Mouse (Mus musculus): ENCODE data around the gene Ppif. TPM values are rescaled to one million over a fixed set of nuclear protein-coding genes. Genes with fewer than 3 reads are reported as not detected.
A peak's percentile ranks its signal among the peaks of the same experiment; 100 is the strongest.

The Ppif gene
- polyA plus RNA-seq, 1 experiment from 2014 or later = 80.0 TPM

DNA sequence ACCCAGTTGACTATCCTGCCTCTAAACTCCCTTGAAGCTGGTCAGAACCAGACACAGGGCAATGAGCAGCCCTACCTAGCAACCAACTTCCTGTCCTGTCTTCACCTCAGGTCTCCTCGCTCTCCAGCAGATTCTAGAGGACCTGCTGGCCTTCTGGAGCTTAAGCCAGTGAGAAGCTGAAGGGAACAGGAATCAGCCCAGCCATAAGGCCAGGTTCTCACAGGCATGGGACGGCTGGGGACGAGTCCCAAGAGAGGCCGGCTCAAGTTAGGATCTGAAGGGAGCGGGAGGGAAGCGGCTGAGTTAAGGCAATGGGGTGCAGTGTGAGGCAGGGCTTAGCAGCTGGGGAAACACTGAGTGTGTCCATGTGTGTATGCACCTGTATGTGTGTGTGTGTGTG, 52.4 kb downstream of the Ppif start:
- Histone ChIP-seq H3K9ac (ENCODE audit: low read depth, low read length) (no peak overlapping the region), H3K9me3 (ENCODE audit: control insufficient read depth) (no peaks in the 10 kb centered on the region), H3K4me2 (replicated peaks; ENCODE audit: low read depth) (no peak overlapping the region), H3K36me3 (ENCODE audit: control insufficient read depth, insufficient read depth) (peaks cover 19% of the 10 kb centered on the region), H3K27ac (ENCODE audit: low read depth, low read length) (0 out of 2 replicates have a peak overlapping the region, but pooled peaks have one; percentile 88), H3K4me3 (ENCODE audit: low read depth, low read length) (no peak overlapping the region), H3K27me3 (replicated peaks; ENCODE audit: control insufficient read depth, insufficient read depth, low read length) (no peaks in the 10 kb centered on the region), H3K4me1 (replicated peaks; ENCODE audit: control insufficient read depth, insufficient read depth, low read length) (peaks cover 10% of the 10 kb centered on the region)
- no peak for ATAC-seq
- 89% methylated on average over 6 of the region's 6 CpGs for WGBS
- no peak for TF ChIP-seq CTCF (IDR thresholded peaks at IDR 0.05; ENCODE audit: low read depth)

DNA sequence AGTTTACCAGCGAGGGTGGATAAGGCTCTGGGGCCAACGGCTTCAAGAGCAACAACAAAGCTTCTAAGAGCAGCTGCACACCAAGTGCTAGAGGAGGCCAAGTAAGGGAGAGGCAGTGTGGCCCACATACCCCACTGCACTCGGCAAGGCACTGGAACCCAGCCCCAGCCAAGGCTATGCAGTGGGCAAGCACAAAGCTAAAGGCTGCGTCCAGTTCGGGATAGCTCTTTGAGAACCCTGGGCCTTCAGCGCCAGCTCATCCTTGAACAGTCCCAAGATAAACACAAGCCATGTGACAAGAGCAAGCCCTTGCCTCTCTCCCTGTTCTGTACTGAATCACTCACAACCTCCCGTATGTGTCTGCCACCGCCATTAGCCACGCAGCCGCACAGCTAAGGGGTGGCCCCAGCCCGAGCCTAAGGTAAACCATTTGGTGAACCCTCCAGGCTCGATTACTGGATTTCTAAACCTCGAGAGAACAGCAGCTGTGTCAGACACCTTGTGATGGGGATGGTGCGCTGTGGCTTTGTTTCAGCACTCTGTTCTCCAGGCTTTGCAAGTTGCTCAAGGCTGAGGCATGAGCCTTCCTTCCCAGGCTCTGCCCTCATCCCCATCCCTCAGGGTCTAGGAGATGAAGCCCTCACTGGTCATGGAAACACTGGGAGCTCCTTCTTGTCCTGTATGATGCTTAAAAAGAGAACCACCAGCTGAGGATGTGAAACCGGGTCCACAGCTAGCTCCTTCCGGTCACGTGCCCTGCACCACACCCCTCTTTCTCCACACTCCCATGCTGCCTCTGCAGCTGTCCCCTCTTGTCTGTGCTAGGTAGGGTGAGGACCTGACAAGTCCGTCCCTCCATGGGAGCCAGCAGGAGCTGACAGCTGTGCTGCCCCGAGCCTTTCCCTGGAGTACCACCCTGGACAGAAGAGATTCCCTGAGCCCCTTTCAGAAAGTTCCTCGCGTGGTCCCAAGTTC, 53.3 kb downstream of the Ppif start:
- no peak for ATAC-seq
- Histone ChIP-seq H3K36me3 (ENCODE audit: control insufficient read depth, insufficient read depth) (peaks cover 25% of the 10 kb centered on the region), H3K27ac (ENCODE audit: low read depth, low read length) (no peak overlapping the region), H3K9me3 (ENCODE audit: control insufficient read depth) (no peaks in the 10 kb centered on the region), H3K27me3 (replicated peaks; ENCODE audit: control insufficient read depth, insufficient read depth, low read length) (no peaks in the 10 kb centered on the region), H3K4me3 (ENCODE audit: low read depth, low read length) (no peak overlapping the region), H3K9ac (ENCODE audit: low read depth, low read length) (no peak overlapping the region), H3K4me1 (replicated peaks; ENCODE audit: control insufficient read depth, insufficient read depth, low read length) (peaks cover 10% of the 10 kb centered on the region), H3K4me2 (replicated peaks; ENCODE audit: low read depth) (no peak overlapping the region)
- WGBS = 65% methylated on average over 21 of the region's 21 CpGs
- TF ChIP-seq CTCF (IDR thresholded peaks at IDR 0.05; ENCODE audit: low read depth) = no peak

DNA sequence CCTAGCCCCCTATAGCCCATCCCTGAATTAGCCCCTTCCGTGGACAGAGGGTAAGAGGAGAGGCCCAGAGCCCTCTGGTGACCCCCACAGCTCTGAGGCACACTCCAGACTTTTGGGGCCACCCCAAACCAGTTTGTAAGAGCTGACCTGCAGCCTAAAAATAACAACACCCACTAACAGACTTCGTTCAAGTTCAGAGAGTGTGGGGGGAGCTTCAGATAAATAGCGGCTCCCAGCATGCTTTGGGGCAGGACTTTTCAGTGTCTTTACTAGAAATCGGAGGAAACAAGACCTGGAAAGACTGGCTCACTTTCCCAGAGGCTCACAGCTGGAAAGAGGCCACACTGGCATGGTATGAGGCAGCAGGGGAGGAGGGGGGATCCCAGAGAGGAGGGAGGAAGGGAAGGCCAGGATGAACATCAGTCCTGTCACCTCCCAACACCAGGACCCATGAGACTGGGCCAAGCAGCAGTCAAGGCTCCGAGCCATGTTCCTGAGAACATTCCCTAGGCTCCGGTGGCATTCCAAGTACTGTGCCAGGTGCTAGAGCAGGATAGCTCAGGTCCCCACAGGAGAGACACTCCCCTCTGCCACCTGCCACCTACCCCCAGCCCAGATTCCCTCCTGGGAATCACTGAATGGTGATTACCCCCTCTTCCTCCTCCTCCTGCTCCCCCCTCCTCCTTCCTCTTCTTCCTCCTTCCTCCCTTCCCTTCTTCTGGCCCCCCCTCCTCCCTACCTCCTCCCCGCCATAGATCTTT, 54.2 kb downstream of the Ppif start:
- Histone ChIP-seq H3K4me1 (replicated peaks; ENCODE audit: control insufficient read depth, insufficient read depth, low read length) (peaks cover 10% of the 10 kb centered on the region), H3K9ac (ENCODE audit: low read depth, low read length) (no peak overlapping the region), H3K9me3 (ENCODE audit: control insufficient read depth) (no peaks in the 10 kb centered on the region), H3K4me3 (ENCODE audit: low read depth, low read length) (no peak overlapping the region), H3K4me2 (replicated peaks; ENCODE audit: low read depth) (no peak overlapping the region), H3K27me3 (replicated peaks; ENCODE audit: control insufficient read depth, insufficient read depth, low read length) (no peaks in the 10 kb centered on the region), H3K36me3 (ENCODE audit: control insufficient read depth, insufficient read depth) (peaks cover 25% of the 10 kb centered on the region), H3K27ac (ENCODE audit: low read depth, low read length) (no peak overlapping the region)
- no peak for TF ChIP-seq CTCF (IDR thresholded peaks at IDR 0.05; ENCODE audit: low read depth)
- no peak for ATAC-seq
- WGBS = 79% methylated on average over 7 of the region's 7 CpGs

DNA sequence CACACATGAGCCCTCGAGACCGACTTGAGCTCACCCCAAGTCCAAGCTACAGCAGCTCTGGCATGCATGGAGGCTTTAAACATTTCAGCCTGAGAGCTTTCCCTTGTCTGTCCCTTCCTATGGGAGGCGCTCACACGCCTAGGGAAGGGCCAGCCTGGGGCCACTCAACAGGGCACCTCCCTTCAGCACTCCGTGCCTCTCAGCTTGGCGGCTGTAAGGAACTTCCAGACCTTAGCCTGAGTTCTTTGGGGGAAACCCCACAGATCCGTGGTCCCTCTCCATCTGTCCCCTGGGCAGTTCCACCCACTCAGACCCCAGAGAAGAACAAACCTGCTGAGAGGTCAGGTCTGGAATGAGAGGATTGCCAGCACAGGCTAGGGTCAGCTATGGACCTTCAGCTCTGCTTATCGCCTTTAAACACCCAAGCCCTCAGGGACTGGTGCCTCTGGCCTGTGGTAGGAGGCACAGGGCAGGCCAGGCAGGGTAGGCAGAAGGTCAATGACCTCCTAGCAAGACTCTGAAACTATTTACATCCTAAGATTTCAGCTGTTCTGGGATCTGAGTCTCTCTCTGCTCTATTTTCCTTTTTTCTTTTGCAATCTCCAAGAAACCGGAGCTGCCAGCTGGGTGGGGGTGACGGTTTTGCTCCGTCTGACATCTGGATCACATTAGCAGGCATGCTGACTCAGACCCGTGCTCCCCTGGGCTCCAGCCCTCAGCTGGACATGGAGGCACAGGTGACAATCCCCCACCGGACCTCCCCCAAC, 55.4 kb downstream of the Ppif start:
- no peaks in the 10 kb centered on the region for H3K27me3 ChIP-seq (replicated peaks; ENCODE audit: control insufficient read depth, insufficient read depth, low read length)
- H3K9me3 ChIP-seq (ENCODE audit: control insufficient read depth) = no peaks in the 10 kb centered on the region
- 44% methylated on average over 13 of the region's 13 CpGs for WGBS
- ATAC-seq = 0 out of 2 replicates have a peak, but pooled peaks have one; percentile 29
- peaks cover 23% of the 10 kb centered on the region; the same call in 1 of the 2 replicates for H3K36me3 ChIP-seq (ENCODE audit: control insufficient read depth, insufficient read depth)
- H3K9ac ChIP-seq (ENCODE audit: low read depth, low read length) = no peak overlapping the region
- TF ChIP-seq CTCF (IDR thresholded peaks at IDR 0.05; ENCODE audit: low read depth) = peak; percentile 66
- no peak overlapping the region; the same call in 1 of the 2 replicates for H3K4me2 ChIP-seq (replicated peaks; ENCODE audit: low read depth)
- peaks cover 10% of the 10 kb centered on the region for H3K4me1 ChIP-seq (replicated peaks; ENCODE audit: control insufficient read depth, insufficient read depth, low read length)
- H3K27ac ChIP-seq (ENCODE audit: low read depth, low read length) = peak overlapping the region; percentile 23; the same call in 1 of the 2 replicates
- no peak overlapping the region for H3K4me3 ChIP-seq (ENCODE audit: low read depth, low read length)

Other genes starting within 250 kb of the Ppif start
- gene Zmiz1, start 235.0 kb upstream of the Ppif start, polyA plus RNA-seq (2015; fragmentation: Nextera tagmentation; extraction: Ambion mirVana) = 12.4 and 13.5 TPM in 2 replicates
- 10.3 and 12.1 TPM in 2 replicates for gene Zcchc24, start 74.9 kb downstream of the Ppif start, polyA plus RNA-seq (2015; fragmentation: Nextera tagmentation; extraction: Ambion mirVana)
- gene Anxa11, start 148.0 kb downstream of the Ppif start, polyA plus RNA-seq (2015; fragmentation: Nextera tagmentation; extraction: Ambion mirVana) = 82.3 and 86.7 TPM in 2 replicates
- 0.46 and 1.3 TPM in 2 replicates for gene Plac9a, start 208.9 kb downstream of the Ppif start, polyA plus RNA-seq (2015; fragmentation: Nextera tagmentation; extraction: Ambion mirVana)
- gene Tmem254a, start 233.5 kb downstream of the Ppif start, polyA plus RNA-seq (2015; fragmentation: Nextera tagmentation; extraction: Ambion mirVana) = 4.7 and 5.0 TPM in 2 replicates
- 0.24 TPM in 1 of 2 replicates, not detected in the other for gene Cphx1, start 244.2 kb downstream of the Ppif start, polyA plus RNA-seq (2015; fragmentation: Nextera tagmentation; extraction: Ambion mirVana)

All from intestine, postnatal 0 days (tissue).